8 mouse cellular contexts compared by ENCODE assay signal in the genomic region with DNA sequence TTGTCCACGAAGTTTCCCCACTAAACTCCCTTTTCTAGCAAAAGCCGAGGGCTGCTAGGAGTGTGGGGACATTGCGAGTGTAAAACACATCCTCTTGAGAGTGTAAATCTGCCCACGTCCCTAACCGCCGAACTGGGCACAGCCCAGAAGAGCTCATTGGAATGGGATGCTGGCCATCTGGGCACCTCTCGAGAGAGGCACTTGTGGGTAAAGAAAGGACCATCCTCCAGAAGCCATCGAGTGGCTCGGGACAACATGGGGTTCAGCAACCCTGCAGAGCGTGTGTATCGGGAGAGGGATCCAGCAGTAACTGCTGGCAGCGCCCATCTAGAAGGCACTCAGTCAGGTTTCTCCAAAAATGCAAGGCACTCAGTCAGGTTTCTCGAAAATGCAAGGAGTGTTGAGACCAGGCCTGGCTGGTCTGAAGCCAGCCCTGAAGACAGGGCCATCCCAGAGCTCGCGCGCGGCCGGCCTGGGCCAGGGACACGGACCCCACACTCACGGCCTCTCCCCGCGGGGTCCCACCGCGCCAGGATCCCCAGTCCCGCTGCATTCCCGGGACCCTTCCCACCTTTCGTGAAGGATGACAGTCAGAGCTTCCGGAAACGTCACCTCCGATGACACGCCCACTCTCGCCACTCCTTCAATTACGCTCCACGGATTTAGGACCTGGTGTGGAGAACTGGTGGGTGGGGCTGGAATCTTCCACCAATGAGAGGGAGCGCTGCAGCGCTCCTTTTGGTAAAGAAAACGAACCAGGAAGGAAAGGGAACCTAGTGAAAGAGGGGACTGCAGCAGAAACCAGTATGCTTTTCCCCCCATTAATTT. TPM values are rescaled to one million over a fixed set of nuclear protein-coding genes. Genes with fewer than 3 reads are reported as not detected.
A peak's percentile ranks its signal among the peaks of the same experiment; 100 is the strongest.
DNase-seq lines count a peak whose midpoint lies in the region; ATAC-seq lines count a peak whose summit lies in the region.

No protein-coding gene starts in this region.

- WGBS in hindbrain, embryonic 11.5 days = 5% methylated on average over 37 of the region's 37 CpGs

- peaks cover 2% of the 10 kb centered on the region; the same call in 1 of the 2 replicates for H3K4me1 ChIP-seq in hindbrain, embryonic 11.5 days (replicated peaks; ENCODE audit: control insufficient read depth, insufficient read depth, low read length)

- peak overlapping the region; percentile 76 for H3K4me3 ChIP-seq in hindbrain, embryonic 11.5 days (ENCODE audit: low read depth, low read length)

- H3K27ac ChIP-seq in hindbrain, embryonic 11.5 days (ENCODE audit: low read depth, low read length) = peak overlapping the region; percentile 70

- H3K27me3 ChIP-seq in hindbrain, embryonic 11.5 days (ENCODE audit: control insufficient read depth, insufficient read depth, low read length) = no peaks in the 10 kb centered on the region

- peak; percentile 89 for DNase-seq in Muller cell, postnatal 12 days (ENCODE audit: inconsistent ontology term)
- DNase-seq in cerebellum, adult 9-11 months = peak; percentile 91
- peak; percentile 91 to 94 for DNase-seq in frontal cortex, adult 2 months (ENCODE audit: extremely low spot score in 1 of 2, low spot score in 1 of 2)
- DNase-seq in hindbrain, embryonic 11.5 days (ENCODE audit: low spot score) = peak; percentile 93
- peak; percentile 87 to 90 for DNase-seq in layer of hippocampus, postnatal 10 days (ENCODE audit: low spot score in 2 of 2)
- peak; percentile 97 for DNase-seq in lung, postnatal 10 days
- DNase-seq in ovary, postnatal 36 days (ENCODE audit: low spot score) = peak; percentile 84
- peak; percentile 86 for DNase-seq in thymus, postnatal 25 days

- H3K4me2 ChIP-seq in hindbrain, embryonic 11.5 days (replicated peaks; ENCODE audit: low read depth, low read length) = peak overlapping the region; percentile 77

- no peaks in the 10 kb centered on the region for H3K36me3 ChIP-seq in hindbrain, embryonic 11.5 days (ENCODE audit: control insufficient read depth, insufficient read depth, low read length)

- H3K9me3 ChIP-seq in hindbrain, embryonic 11.5 days (ENCODE audit: control insufficient read depth, low read length) = no peaks in the 10 kb centered on the region

- peak; percentile 95 for ATAC-seq in hindbrain, embryonic 11.5 days (ENCODE audit: low FRiP score)

- peak overlapping the region; percentile 79 for H3K9ac ChIP-seq in hindbrain, embryonic 11.5 days (ENCODE audit: low read depth, low read length)

RNA-seq across cellular contexts. Expression of a gene that starts 0.5 kb away (rescaled TPM):
- 34.6 and 38.7 TPM in 2 replicates for polyA plus RNA-seq in frontal cortex, adult 2 months (2012; rRNA removed)
- 30.8 and 32.0 TPM in 2 replicates for polyA plus RNA-seq in hindbrain, embryonic 11.5 days (2014; fragmentation: Nextera tagmentation; extraction: Ambion mirVana)
- total RNA-seq in layer of hippocampus, postnatal 10 days (2021) = 10 to 100 TPM; 38.7 to 39.0 TPM

RNA-seq across cellular contexts. Expression of a gene that starts 36.0 kb away (rescaled TPM):
- 0.76 and 1.7 TPM in 2 replicates for polyA plus RNA-seq in frontal cortex, adult 2 months (2012; rRNA removed)
- polyA plus RNA-seq in hindbrain, embryonic 11.5 days (2014; fragmentation: Nextera tagmentation; extraction: Ambion mirVana) = 1.4 and 2.2 TPM in 2 replicates
- total RNA-seq in layer of hippocampus, postnatal 10 days (2021) = under 1 TPM; 0.55 to 0.98 TPM

Comparison
In these comparisons a context has a peak if more than half of its experiments do, and no peak if none do; other contexts are left out.
1. Peak in every context shown above with its lines: DNase-seq, ATAC-seq, H3K4me3 ChIP-seq and H3K27ac ChIP-seq.